Mouse (Mus musculus) left cerebral cortex, adult 11 months (tissue): ENCODE measurements around the gene Vmn1r2.
"Not testable (repeated sequence)": the region's sequence is repeated elsewhere in the genome, so short reads cannot be mapped to it uniquely, and the experiment has no call there.

Experiments used
- DNase-seq: peaks from one replicate; pipeline ENCODE4 v3.0.0; 2022; ENCODE audit warnings: low spot score

Vmn1r2 gene

DNA sequence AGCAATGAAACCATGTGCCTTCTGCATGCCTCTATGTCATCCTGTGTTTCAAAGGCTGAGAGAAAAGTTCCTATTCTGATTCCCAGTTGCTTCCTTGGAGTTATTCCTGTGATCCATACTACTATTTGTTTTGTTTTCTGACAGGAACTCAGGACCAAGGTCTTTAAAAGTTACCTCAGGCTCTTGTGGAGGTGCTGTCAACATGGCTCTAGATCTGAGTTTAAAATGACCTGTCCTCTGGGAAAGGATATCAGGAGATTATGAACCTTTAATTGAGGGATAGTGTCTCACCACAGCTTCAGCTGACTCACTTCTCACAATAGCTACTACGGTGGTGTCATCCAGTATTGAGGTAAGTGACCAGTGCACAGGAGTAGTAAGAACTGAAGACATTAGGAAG lies at the start of gene Vmn1r2:
TSS of gene Vmn1r2 (plus strand) at position 301 of the 400 bp plus-strand sequence.
- not testable (repeated sequence) for DNase-seq

GRCm38 (mm10) chr4:3147926-3148325 lies 19.2 kb upstream of the Vmn1r2 start:
- not testable (repeated sequence) for DNase-seq

- DNase-seq, result not testable (repeated sequence)
Observed at GRCm38 (mm10) chr4:3153320-3153719, 13.8 kb upstream of the Vmn1r2 start.

GRCm38 (mm10) chr4:3164429-3164828 lies 2.7 kb upstream of the Vmn1r2 start:
- DNase-seq, result not testable (repeated sequence)

GRCm38 (mm10) chr4:3165046-3165445 lies 2.1 kb upstream of the Vmn1r2 start:
- no peak for DNase-seq

GRCm38 (mm10) chr4:3174586-3174985 lies 7.5 kb downstream of the Vmn1r2 start:
- not testable (repeated sequence) for DNase-seq

GRCm38 (mm10) chr4:3175756-3176155 lies 8.6 kb downstream of the Vmn1r2 start:
- DNase-seq, result not testable (repeated sequence)

DNA sequence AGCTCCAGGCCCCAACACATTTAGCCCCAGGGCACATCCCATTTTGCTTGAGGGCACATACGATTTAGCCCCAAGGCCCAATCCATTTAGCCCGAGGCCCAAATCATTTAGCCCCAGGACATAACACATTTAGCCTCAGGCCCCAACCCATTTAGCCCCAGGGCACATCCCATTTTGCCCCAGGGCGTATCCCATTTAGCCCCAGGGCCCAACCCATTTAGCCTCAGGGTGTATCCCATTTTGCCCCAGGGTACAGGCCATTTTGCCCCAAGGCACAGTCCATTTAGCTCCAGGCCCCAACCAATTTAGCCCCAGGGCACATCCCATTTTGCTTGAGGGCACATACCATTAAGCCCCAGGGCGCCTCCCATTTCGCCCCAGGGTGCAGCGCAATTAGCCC lies 9.1 kb downstream of the Vmn1r2 start:
- not testable (repeated sequence) for DNase-seq

GRCm38 (mm10) chr4:3176746-3177490 lies 9.8 kb downstream of the Vmn1r2 start:
- not testable (repeated sequence) for DNase-seq

DNA sequence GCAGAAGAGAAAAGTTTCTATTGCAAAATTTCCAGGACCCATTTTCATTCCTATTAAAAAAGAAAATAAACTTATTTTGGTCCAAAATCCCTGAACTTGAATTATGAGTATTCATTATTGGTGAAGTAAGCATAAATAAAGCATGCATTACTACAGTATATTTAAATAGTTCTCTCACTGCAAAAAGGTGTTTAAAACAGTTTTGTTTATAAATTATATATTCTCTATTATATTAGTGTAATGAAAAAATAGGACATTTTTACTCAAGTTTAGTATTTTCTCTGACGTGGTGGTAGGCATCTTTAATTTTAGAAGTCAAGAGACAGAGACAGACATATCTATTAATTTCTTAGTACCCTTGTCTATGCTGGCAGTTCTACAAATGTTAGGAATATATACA lies 18.1 kb downstream of the Vmn1r2 start, which contains the start of gene Vmn1r3:
TSS of gene Vmn1r3 (minus strand) at position 101 of the 400 bp plus-strand sequence.
- DNase-seq, result not testable (repeated sequence)

GRCm38 (mm10) chr4:3209643-3210217 lies 42.6 kb downstream of the Vmn1r2 start:
- DNase-seq, result not testable (repeated sequence)

GRCm38 (mm10) chr4:3213349-3213748 lies 46.2 kb downstream of the Vmn1r2 start:
- DNase-seq, result not testable (repeated sequence)

DNA sequence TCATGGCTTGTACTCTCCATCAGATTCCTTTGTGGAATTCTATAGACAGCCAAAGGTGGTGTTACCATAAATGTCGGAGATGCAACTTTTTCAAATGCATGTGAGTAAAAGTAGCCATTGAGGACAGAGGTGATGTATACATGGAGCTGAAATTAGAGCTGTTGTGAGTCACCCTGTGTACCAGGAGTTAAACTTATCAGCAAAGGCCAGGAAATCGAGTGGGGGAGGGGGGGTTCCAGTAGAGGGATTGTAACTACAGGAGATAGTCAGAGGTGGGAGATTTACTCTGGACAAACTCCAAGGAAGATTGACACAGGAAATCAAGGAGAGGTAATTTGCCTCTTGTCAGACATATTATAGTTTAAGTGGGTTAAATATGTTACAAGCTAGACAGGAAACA lies 49.3 kb downstream of the Vmn1r2 start:
- not testable (repeated sequence) for DNase-seq
